ENCODE assay signal across 20 mouse cellular contexts in genomic region chr3:127634984-127635349, GRCm38 (mm10). TPM values are rescaled to one million over a fixed set of nuclear protein-coding genes. Genes with fewer than 3 reads are reported as not detected.
DNase-seq lines count a peak whose midpoint lies in the region; ATAC-seq and TF ChIP-seq lines count a peak whose summit lies in the region.
"Had no signal": no experiment of that assay in that cellular context is flagged by ENCODE, and none has a peak within 500 bp of the region (broad histone marks: within the 10 kb centered on the region; RNA-seq: fewer than 3 reads in every experiment).

No protein-coding gene starts in this region.

- no peaks in the 10 kb centered on the region for H3K9me3 ChIP-seq in E14TG2a.4 (ENCODE audit: low read length)
- no peaks in the 10 kb centered on the region; the same call in 1 of the 2 replicates for H3K9me3 ChIP-seq in forebrain, embryonic 12.5 days
- no peaks in the 10 kb centered on the region for H3K9me3 ChIP-seq in hindbrain, embryonic 13.5 days
- no peaks in the 10 kb centered on the region for H3K9me3 ChIP-seq in midbrain, embryonic 14.5 days (ENCODE audit: control insufficient read depth, low read length)
- H3K9me3 ChIP-seq in liver, embryonic 12.5 days (replicated peaks): no peaks in the 10 kb centered on the region
- H3K9me3 ChIP-seq: stomach, embryonic 15.5 days had no signal

- H3K9ac ChIP-seq in forebrain, embryonic 12.5 days: peak overlapping the region; percentile 84
- H3K9ac ChIP-seq in hindbrain, embryonic 13.5 days: no peak overlapping the region
- H3K9ac ChIP-seq in midbrain, embryonic 14.5 days (replicated peaks; ENCODE audit: low read length): 0 out of 2 replicates have a peak overlapping the region, but pooled peaks have one; percentile 1
- no peak overlapping the region for H3K9ac ChIP-seq in liver, embryonic 12.5 days
- H3K9ac ChIP-seq: liver, embryonic 14.5 days; stomach, embryonic 15.5 days had no signal

- H3K36me3 ChIP-seq in E14TG2a.4 (ENCODE audit: insufficient read depth, low read length): no peaks in the 10 kb centered on the region
- no peaks in the 10 kb centered on the region for H3K36me3 ChIP-seq in forebrain, embryonic 12.5 days (replicated peaks)
- H3K36me3 ChIP-seq in hindbrain, embryonic 13.5 days: no peaks in the 10 kb centered on the region
- no peaks in the 10 kb centered on the region for H3K36me3 ChIP-seq in midbrain, embryonic 14.5 days (ENCODE audit: control insufficient read depth, insufficient read depth, low read length)
- H3K36me3 ChIP-seq in liver, embryonic 12.5 days: no peaks in the 10 kb centered on the region
- H3K36me3 ChIP-seq: G1E; stomach, embryonic 15.5 days had no signal

- peak overlapping the region; percentile 67 for H3K4me2 ChIP-seq in forebrain, embryonic 12.5 days
- H3K4me2 ChIP-seq in hindbrain, embryonic 13.5 days: peak overlapping the region; percentile 92
- peak overlapping the region; percentile 88 for H3K4me2 ChIP-seq in midbrain, embryonic 14.5 days (ENCODE audit: low read length)
- H3K4me2 ChIP-seq in liver, embryonic 12.5 days: no peak overlapping the region

- H3K27ac ChIP-seq in forebrain, embryonic 12.5 days: peak overlapping the region; percentile 97
- no peak overlapping the region for H3K27ac ChIP-seq in hindbrain, embryonic 13.5 days
- 0 out of 2 replicates have a peak overlapping the region, but pooled peaks have one; percentile 80 for H3K27ac ChIP-seq in midbrain, embryonic 14.5 days (replicated peaks; ENCODE audit: low read depth, low read length)
- no peak overlapping the region for H3K27ac ChIP-seq in liver, embryonic 12.5 days
- H3K27ac ChIP-seq: liver, embryonic 14.5 days; stomach, embryonic 15.5 days had no signal

- H3K4me3 ChIP-seq in E14TG2a.4 (replicated peaks; ENCODE audit: low read length): peak overlapping the region; percentile 77
- peak overlapping the region; percentile 62 for H3K4me3 ChIP-seq in forebrain, embryonic 12.5 days (replicated peaks)
- peak overlapping the region; percentile 56 for H3K4me3 ChIP-seq in hindbrain, embryonic 13.5 days
- H3K4me3 ChIP-seq in midbrain, embryonic 14.5 days (replicated peaks; ENCODE audit: low read depth, low read length): peak overlapping the region; percentile 53
- H3K4me3 ChIP-seq in liver, embryonic 12.5 days: no peak overlapping the region

- no peak for DNase-seq in midbrain, embryonic 14.5 days
- DNase-seq in heart, postnatal 10 days: no peak
- no peak for DNase-seq in thymus, postnatal 36 days
- DNase-seq: adrenal gland, adult 2 months; cerebellum, adult 11 months; cerebellum, postnatal 36 days; spleen, adult 18-20 months had no signal

- peaks cover 92% of the 10 kb centered on the region for H3K27me3 ChIP-seq in E14TG2a.4 (ENCODE audit: insufficient read depth, low read length)
- H3K27me3 ChIP-seq in forebrain, embryonic 12.5 days: peaks cover 89% of the 10 kb centered on the region
- peaks cover 78% of the 10 kb centered on the region for H3K27me3 ChIP-seq in hindbrain, embryonic 13.5 days
- H3K27me3 ChIP-seq in midbrain, embryonic 14.5 days (ENCODE audit: control insufficient read depth, insufficient read depth, low read length): peaks cover 66% of the 10 kb centered on the region
- H3K27me3 ChIP-seq in liver, embryonic 12.5 days (replicated peaks): peaks cover 97% of the 10 kb centered on the region

- H3K4me1 ChIP-seq in E14TG2a.4 (replicated peaks; ENCODE audit: low read depth, low read length): peaks cover 34% of the 10 kb centered on the region
- peaks cover 48% of the 10 kb centered on the region for H3K4me1 ChIP-seq in forebrain, embryonic 12.5 days
- H3K4me1 ChIP-seq in hindbrain, embryonic 13.5 days (replicated peaks): peaks cover 44% of the 10 kb centered on the region
- peaks cover 24% of the 10 kb centered on the region; the same call in 1 of the 2 replicates for H3K4me1 ChIP-seq in midbrain, embryonic 14.5 days (ENCODE audit: control insufficient read depth, insufficient read depth, low read length)
- H3K4me1 ChIP-seq in liver, embryonic 12.5 days: peaks cover 25% of the 10 kb centered on the region

- no peak for ATAC-seq in forebrain, embryonic 12.5 days (ENCODE audit: low FRiP score)
- no peak for ATAC-seq in hindbrain, embryonic 13.5 days (ENCODE audit: low FRiP score)
- ATAC-seq in midbrain, embryonic 14.5 days (ENCODE audit: low FRiP score, low TSS enrichment): peak; percentile 0; the same call in 1 of the 2 replicates
- no peak for ATAC-seq in liver, embryonic 12.5 days

- TF ChIP-seq CTCF in E14TG2a.4 (conservative IDR thresholded peaks at IDR 0.05; ENCODE audit: low read length): no peak

- WGBS in forebrain, embryonic 12.5 days: 6% methylated on average over 3 of the region's 3 CpGs
- 4% methylated on average over 3 of the region's 3 CpGs for WGBS in hindbrain, embryonic 13.5 days
- WGBS in midbrain, embryonic 14.5 days: 0% methylated on average over 3 of the region's 3 CpGs
- 8% methylated on average over 3 of the region's 3 CpGs for WGBS in liver, embryonic 12.5 days (ENCODE audit: insufficient replicate concordance)

- intact Hi-C loops in heart, postnatal 10 days (cut with DNase I): loop anchor here (2.0 to 5.0 kb wide), 2 partner anchors 124 to 1582 kb away; no protein-coding TSS in a partner anchor

RNA-seq across cellular contexts. Expression of gene Neurog2, which starts 2.0 kb away (rescaled TPM):
- 161 and 168 TPM in 2 replicates for polyA plus RNA-seq in forebrain, embryonic 12.5 days (2016; fragmentation: Nextera tagmentation; extraction: Ambion mirVana)
- 14.9 and 17.5 TPM in 2 replicates for polyA plus RNA-seq in hindbrain, embryonic 13.5 days (2015; fragmentation: Nextera tagmentation; extraction: Ambion mirVana)
- 10.0 and 18.6 TPM in 2 replicates for polyA plus RNA-seq in midbrain, embryonic 14.5 days (2014; fragmentation: Nextera tagmentation; extraction: Ambion mirVana)
- polyA plus RNA-seq in liver, embryonic 12.5 days (2016; fragmentation: Nextera tagmentation; extraction: Ambion mirVana): not detected in 2 replicates
- not detected for total RNA-seq in heart, postnatal 10 days (2021)
- total RNA-seq: adrenal gland, adult 2 months; left cerebral cortex, adult 18-20 months had no signal
- polyA plus RNA-seq: adrenal gland, adult 2 months; embryonic facial prominence, embryonic 14.5 days; G1E; gonadal fat pad, adult 2 months; heart, embryonic 14.5 days; limb, embryonic 11.5 days; lung, postnatal 0 days had no signal

Comparison
In these comparisons a context has a peak if more than half of its experiments do, and no peak if none do; other contexts are left out.
1. H3K27ac ChIP-seq: peak in forebrain, embryonic 12.5 days (single experiment) and midbrain, embryonic 14.5 days (single experiment); none in hindbrain, embryonic 13.5 days (single experiment) and liver, embryonic 12.5 days (single experiment).
2. H3K9ac ChIP-seq: peak in forebrain, embryonic 12.5 days (single experiment) and midbrain, embryonic 14.5 days (single experiment); none in hindbrain, embryonic 13.5 days (single experiment) and liver, embryonic 12.5 days (single experiment).
3. RNA of gene Neurog2, which starts 2.0 kb away (polyA plus RNA-seq): 161 to 168 TPM in forebrain, embryonic 12.5 days, 10.0 to 18.6 TPM in midbrain, embryonic 14.5 days and 14.9 to 17.5 TPM in hindbrain, embryonic 13.5 days; not detected in liver, embryonic 12.5 days; every median in the first group is over 10 times any median in the second.